Mouse (Mus musculus): ENCODE measurements around the gene Ide.

The Ide gene

GRCm38 (mm10) chr19:37307826-37308545 is 29.7 kb downstream of the Ide start:
- ChIA-PET CTCF (no interaction called here), POLR2A (interaction anchor here in 2 of 4 experiments (0.6 to 1.2 kb wide), 5 partner anchors 11 to 45 kb away, joined by 3 to 4 read pairs (median 3); no protein-coding TSS in a partner anchor)

- POLR2A ChIA-PET: interaction anchor here in 1 of 4 experiments (0.6 to 2.8 kb wide), 2 partner anchors 8 to 31 kb away, joined by 3 to 10 read pairs; no protein-coding TSS in a partner anchor
- CTCF ChIA-PET: no interaction called here
Measured at GRCm38 (mm10) chr19:37306176-37306575, 31.5 kb downstream of the Ide start.

- CTCF ChIA-PET: no interaction called here
- POLR2A ChIA-PET: interaction anchor here in 2 of 4 experiments (0.7 to 3.0 kb wide), 10 partner anchors 8 to 336 kb away, joined by 3 to 13 read pairs (median 6); no protein-coding TSS in a partner anchor
Measured at GRCm38 (mm10) chr19:37304866-37305265, 32.8 kb downstream of the Ide start.

GRCm38 (mm10) chr19:37304006-37304405 is 33.6 kb downstream of the Ide start:
- ChIA-PET POLR2A (interaction anchor here in 3 of 4 experiments (0.7 to 3.0 kb wide), 15 partner anchors 8 to 335 kb away, joined by 3 to 13 read pairs (median 4); no protein-coding TSS in a partner anchor), CTCF (interaction anchor here in 2 of 4 experiments (0.5 to 1.1 kb wide), 3 partner anchors 58 to 359 kb away, joined by 3 read pairs; no protein-coding TSS in a partner anchor)

GRCm38 (mm10) chr19:37301733-37302132 is 35.9 kb downstream of the Ide start:
- POLR2A ChIA-PET: interaction anchor here in 1 of 4 experiments (3.0 kb wide), 1 partner anchor 11 kb away, joined by 13 read pairs; no protein-coding TSS in a partner anchor

GRCm38 (mm10) chr19:37291676-37292075 is 46.0 kb downstream of the Ide start:
- ChIA-PET CTCF (interaction anchor here in 2 of 4 experiments (0.6 to 0.8 kb wide), 2 partner anchors 21 to 371 kb away, joined by 3 to 4 read pairs; no protein-coding TSS in a partner anchor), POLR2A (interaction anchor here in 1 of 4 experiments (1.0 to 2.9 kb wide), 6 partner anchors 11 to 86 kb away, joined by 3 to 27 read pairs (median 5); no protein-coding TSS in a partner anchor)

More at GRCm38 (mm10) chr19:37301733-37302132, 35.9 kb downstream of the Ide start:
- CTCF ChIA-PET: interaction anchor here in 1 of 4 experiments (0.6 kb wide), 1 partner anchor 300 kb away, joined by 3 read pairs; no protein-coding TSS in a partner anchor

GRCm38 (mm10) chr19:37290906-37291305 is 46.7 kb downstream of the Ide start:
- POLR2A ChIA-PET: interaction anchor here in 3 of 4 experiments (0.5 to 2.9 kb wide), 17 partner anchors 12 to 173 kb away, joined by 3 to 27 read pairs (median 4); partner anchors contain the start of gene Kif11 (in 1 of the 3)
- CTCF ChIA-PET: interaction anchor here in 2 of 4 experiments (0.6 to 0.8 kb wide), 2 partner anchors 22 to 370 kb away, joined by 3 to 4 read pairs; no protein-coding TSS in a partner anchor

- CTCF ChIA-PET: interaction anchor here in 1 of 4 experiments (0.5 kb wide), 1 partner anchor 253 kb away, joined by 4 read pairs; no protein-coding TSS in a partner anchor
- POLR2A ChIA-PET: interaction anchor here in 1 of 4 experiments (0.7 to 1.5 kb wide), 4 partner anchors 9 to 53 kb away, joined by 3 read pairs; partner anchors contain the start of gene Ide
Measured at GRCm38 (mm10) chr19:37284775-37285174, 52.9 kb downstream of the Ide start.

- POLR2A ChIA-PET: interaction anchor here in 1 of 4 experiments (0.9 to 1.0 kb wide), 3 partner anchors 9 to 63 kb away, joined by 3 to 4 read pairs (median 3); no protein-coding TSS in a partner anchor
- CTCF ChIA-PET: no interaction called here
Measured at GRCm38 (mm10) chr19:37283166-37283565, 54.5 kb downstream of the Ide start.

GRCm38 (mm10) chr19:37281710-37282109 is 55.9 kb downstream of the Ide start:
- ChIA-PET POLR2A (interaction anchor here in 1 of 4 experiments (1.1 to 6.2 kb wide), 2 partner anchors 9 to 32 kb away, joined by 3 to 27 read pairs; no protein-coding TSS in a partner anchor), CTCF (no interaction called here)

- CTCF ChIA-PET: interaction anchor here in 3 of 4 experiments (0.5 to 1.1 kb wide), 3 partner anchors 11 to 251 kb away, joined by 3 to 4 read pairs (median 4); no protein-coding TSS in a partner anchor
- POLR2A ChIA-PET: interaction anchor here in 2 of 4 experiments (0.6 to 6.2 kb wide), 6 partner anchors 11 to 150 kb away, joined by 3 to 27 read pairs (median 6); no protein-coding TSS in a partner anchor
Measured at GRCm38 (mm10) chr19:37279194-37279593, 58.5 kb downstream of the Ide start.

GRCm38 (mm10) chr19:37275555-37275954 is 62.1 kb downstream of the Ide start:
- ChIA-PET POLR2A (interaction anchor here in 2 of 4 experiments (0.6 to 6.2 kb wide), 11 partner anchors 12 to 45 kb away, joined by 3 to 27 read pairs (median 5); no protein-coding TSS in a partner anchor), CTCF (interaction anchor here in 1 of 4 experiments (1.2 kb wide), 1 partner anchor 366 kb away, joined by 3 read pairs; no protein-coding TSS in a partner anchor)

- CTCF ChIA-PET: interaction anchor here (0.6 to 1.2 kb wide), 6 partner anchors 9 to 359 kb away, joined by 3 to 5 read pairs (median 3); no protein-coding TSS in a partner anchor
- POLR2A ChIA-PET: interaction anchor here in 2 of 4 experiments (0.6 to 2.0 kb wide), 22 partner anchors 8 to 427 kb away, joined by 3 to 8 read pairs (median 4); no protein-coding TSS in a partner anchor
Measured at GRCm38 (mm10) chr19:37269106-37269505, 68.5 kb downstream of the Ide start.

- CTCF ChIA-PET: interaction anchor here (0.6 to 1.2 kb wide), 6 partner anchors 18 to 215 kb away, joined by 3 to 21 read pairs (median 4); no protein-coding TSS in a partner anchor
Measured at GRCm38 (mm10) chr19:37265333-37266103, 72.1 kb downstream of the Ide start.

GRCm38 (mm10) chr19:37263943-37264897 is 73.4 kb downstream of the Ide start:
- ChIA-PET POLR2A (interaction anchor here (0.6 to 3.1 kb wide), 13 partner anchors 10 to 296 kb away, joined by 3 to 17 read pairs (median 3); partner anchors contain the start of gene Kif11 (in 1 of the 4)), CTCF (interaction anchor here (0.5 to 1.3 kb wide), 9 partner anchors 15 to 457 kb away, joined by 3 to 9 read pairs (median 4); no protein-coding TSS in a partner anchor)

More at GRCm38 (mm10) chr19:37265333-37266103, 72.1 kb downstream of the Ide start:
- POLR2A ChIA-PET: interaction anchor here in 1 of 4 experiments (0.6 kb wide), 1 partner anchor 108 kb away, joined by 3 read pairs; no protein-coding TSS in a partner anchor

- ChIA-PET POLR2A (interaction anchor here (0.6 to 3.1 kb wide), 12 partner anchors 11 to 296 kb away, joined by 3 to 17 read pairs (median 3); partner anchors contain the start of gene Kif11 (in 1 of the 4)), CTCF (interaction anchor here (0.5 to 1.3 kb wide), 5 partner anchors 23 to 657 kb away, joined by 3 to 9 read pairs (median 4); no protein-coding TSS in a partner anchor)
Measured at GRCm38 (mm10) chr19:37263566-37263942, 74.1 kb downstream of the Ide start.
